Mouse (Mus musculus): ENCODE data around the gene Pfdn4. TPM values are rescaled to one million over a fixed set of nuclear protein-coding genes. Genes with fewer than 3 reads are reported as not detected.

Pfdn4 gene
- polyA plus RNA-seq, 1 experiment from 2014 or later = 48.5 TPM

DNA sequence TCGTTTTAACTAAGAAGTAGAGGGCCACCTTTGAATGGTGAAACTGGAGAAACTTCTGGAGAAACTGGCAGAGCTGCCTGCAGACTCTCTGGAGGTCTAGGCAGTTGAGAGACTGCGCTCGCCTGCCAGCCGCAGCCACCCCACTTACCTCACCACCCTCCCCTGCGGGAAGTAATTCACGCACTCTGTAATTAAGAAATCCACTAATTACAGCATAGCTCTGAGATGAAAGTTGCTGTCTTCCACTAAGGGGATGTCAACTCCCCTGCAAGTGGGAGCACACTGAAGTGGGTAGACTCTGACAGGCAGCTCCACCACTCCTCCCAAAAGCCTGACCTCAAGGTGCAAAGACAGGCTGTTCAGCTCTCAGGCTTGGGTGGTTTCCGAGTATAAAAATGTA, 55.9 kb downstream of the Pfdn4 start:
- Histone ChIP-seq H3K9me3 (ENCODE audit: control insufficient read depth, low read length) (no peaks in the 10 kb centered on the region), H3K4me1 (ENCODE audit: control insufficient read depth, insufficient read depth, low read length) (peaks cover 2% of the 10 kb centered on the region; the same call in 1 of the 2 replicates), H3K27ac (ENCODE audit: low read length) (no peak overlapping the region), H3K27me3 (replicated peaks; ENCODE audit: control insufficient read depth, insufficient read depth, low read length) (no peaks in the 10 kb centered on the region), H3K4me2 (ENCODE audit: low read depth, low read length) (no peak overlapping the region), H3K9ac (ENCODE audit: low read depth, low read length) (no peak overlapping the region), H3K4me3 (ENCODE audit: low read length) (no peak overlapping the region), H3K36me3 (ENCODE audit: control insufficient read depth, insufficient read depth, low read length) (no peaks in the 10 kb centered on the region)
- no peak for ATAC-seq
- WGBS = 76% methylated on average over 7 of the region's 7 CpGs

DNA sequence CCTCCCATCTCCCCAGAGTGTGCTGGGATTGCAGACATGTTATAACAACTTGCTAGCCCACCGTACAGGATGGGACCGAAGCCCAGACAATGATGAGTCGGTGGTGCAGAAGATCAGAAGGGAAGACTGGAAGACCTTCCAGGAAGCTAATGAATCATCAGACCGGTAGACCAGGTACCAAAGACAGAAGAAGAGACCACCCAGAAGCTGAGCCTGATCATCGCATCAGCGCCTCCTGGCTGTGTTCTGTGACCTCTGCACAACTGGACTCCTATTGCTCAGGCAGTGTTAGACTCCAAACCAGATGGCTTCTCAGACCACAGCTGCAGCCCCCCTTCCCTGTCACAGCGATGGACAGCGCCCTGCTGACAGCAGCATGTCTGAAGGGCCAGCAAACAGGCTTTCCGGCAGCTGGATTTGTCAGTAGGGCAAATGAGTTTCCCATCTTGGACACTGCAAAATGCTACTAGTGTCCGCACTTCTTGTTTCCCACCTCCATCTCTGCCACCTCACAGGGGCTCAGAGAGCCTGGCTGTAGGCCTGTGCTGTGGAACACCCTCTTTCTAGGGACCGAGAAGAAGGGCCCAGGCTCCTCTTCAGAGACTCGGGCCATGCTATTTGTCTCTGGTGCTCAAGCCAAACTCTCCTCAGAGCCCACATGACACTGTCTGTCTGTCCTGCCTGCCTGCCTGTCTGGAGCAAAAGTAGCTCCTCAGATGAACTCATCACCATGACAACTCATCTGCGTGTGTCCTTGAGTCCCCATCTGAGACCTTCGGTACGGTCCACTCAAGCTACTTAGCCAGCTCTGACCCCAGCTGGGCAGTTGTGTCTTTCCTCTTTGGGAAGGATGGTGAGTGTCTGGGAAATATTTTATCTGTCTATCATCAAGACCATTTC, 68.0 kb downstream of the Pfdn4 start:
- H3K9ac ChIP-seq (ENCODE audit: low read depth, low read length) = no peak overlapping the region
- H3K27me3 ChIP-seq (replicated peaks; ENCODE audit: control insufficient read depth, insufficient read depth, low read length) = no peaks in the 10 kb centered on the region
- H3K36me3 ChIP-seq (ENCODE audit: control insufficient read depth, insufficient read depth, low read length) = no peaks in the 10 kb centered on the region
- H3K9me3 ChIP-seq (ENCODE audit: control insufficient read depth, low read length) = no peaks in the 10 kb centered on the region
- no peak overlapping the region for H3K27ac ChIP-seq (ENCODE audit: low read length)
- H3K4me3 ChIP-seq (ENCODE audit: low read length) = no peak overlapping the region
- WGBS = 77% methylated on average over 15 of the region's 15 CpGs
- no peaks in the 10 kb centered on the region for H3K4me1 ChIP-seq (ENCODE audit: control insufficient read depth, insufficient read depth, low read length)
- H3K4me2 ChIP-seq (ENCODE audit: low read depth, low read length) = no peak overlapping the region
- ATAC-seq = no peak

DNA sequence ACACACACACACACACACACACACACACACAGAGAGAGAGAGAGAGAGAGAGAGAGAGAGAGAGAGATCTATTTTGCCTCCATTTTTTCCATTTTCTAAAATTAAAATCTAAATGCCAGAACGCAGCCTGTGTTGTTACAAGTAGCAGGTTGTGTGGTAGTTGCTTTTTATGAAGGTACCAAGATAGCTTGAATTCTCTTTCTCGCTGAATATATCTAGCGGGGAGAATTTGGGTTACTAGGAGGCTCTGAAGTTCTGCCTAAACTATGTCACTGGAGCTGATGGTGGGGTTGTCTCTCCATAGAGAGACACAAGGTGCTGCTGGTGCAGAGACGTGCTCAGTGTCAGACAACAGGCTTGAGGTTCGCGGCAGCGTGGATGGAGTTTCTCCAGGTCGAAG, 68.8 kb downstream of the Pfdn4 start:
- no peaks in the 10 kb centered on the region for H3K9me3 ChIP-seq (ENCODE audit: control insufficient read depth, low read length)
- H3K4me3 ChIP-seq (ENCODE audit: low read length) = no peak overlapping the region
- H3K4me1 ChIP-seq (ENCODE audit: control insufficient read depth, insufficient read depth, low read length) = no peaks in the 10 kb centered on the region
- H3K36me3 ChIP-seq (ENCODE audit: control insufficient read depth, insufficient read depth, low read length) = no peaks in the 10 kb centered on the region
- no peak for ATAC-seq
- H3K4me2 ChIP-seq (ENCODE audit: low read depth, low read length) = no peak overlapping the region
- 85% methylated on average over 8 of the region's 8 CpGs for WGBS
- no peak overlapping the region for H3K9ac ChIP-seq (ENCODE audit: low read depth, low read length)
- no peak overlapping the region for H3K27ac ChIP-seq (ENCODE audit: low read length)
- H3K27me3 ChIP-seq (replicated peaks; ENCODE audit: control insufficient read depth, insufficient read depth, low read length) = no peaks in the 10 kb centered on the region

Other genes starting within 250 kb of the Pfdn4 start
- 9.5 and 12.1 TPM in 2 replicates for gene Bcas1, start 68.6 kb upstream of the Pfdn4 start, polyA plus RNA-seq (2015; fragmentation: Nextera tagmentation; extraction: Ambion mirVana)
- not detected in 2 replicates for gene Cyp24a1, start 717 bp downstream of the Pfdn4 start, polyA plus RNA-seq (2015; fragmentation: Nextera tagmentation; extraction: Ambion mirVana)
- gene 4930470P17Rik, start 105.6 kb downstream of the Pfdn4 start, polyA plus RNA-seq (2015; fragmentation: Nextera tagmentation; extraction: Ambion mirVana) = not detected in 2 replicates
- gene Dok5, start 235.4 kb downstream of the Pfdn4 start, polyA plus RNA-seq (2015; fragmentation: Nextera tagmentation; extraction: Ambion mirVana) = 1.8 and 2.6 TPM in 2 replicates

Measured in intestine, embryonic 16.5 days (tissue).